Mouse (Mus musculus): ENCODE measurements around the gene Ap1g1. TPM values are rescaled to one million over a fixed set of nuclear protein-coding genes. Genes with fewer than 3 reads are reported as not detected.

Gene Ap1g1
- polyA plus RNA-seq, 1 experiment from 2014 or later: 52.9 TPM

Other genes starting within 250 kb of the Ap1g1 start
- 19.2 and 20.7 TPM in 2 replicates for gene Dhx38, start 212.7 kb upstream of the Ap1g1 start, polyA plus RNA-seq (2015; fragmentation: Nextera tagmentation; extraction: Ambion mirVana)
- 27.5 and 28.1 TPM in 2 replicates for gene Txnl4b, start 212.7 kb upstream of the Ap1g1 start, polyA plus RNA-seq (2015; fragmentation: Nextera tagmentation; extraction: Ambion mirVana)
- 0.49 and 0.79 TPM in 2 replicates for gene Hp, start 199.4 kb upstream of the Ap1g1 start, polyA plus RNA-seq (2015; fragmentation: Nextera tagmentation; extraction: Ambion mirVana)
- gene Dhodh, start 169.9 kb upstream of the Ap1g1 start, polyA plus RNA-seq (2015; fragmentation: Nextera tagmentation; extraction: Ambion mirVana): 32.2 and 33.3 TPM in 2 replicates
- 0.03 and 0.27 TPM in 2 replicates for gene Pkd1l3, start 164.0 kb upstream of the Ap1g1 start, polyA plus RNA-seq (2015; fragmentation: Nextera tagmentation; extraction: Ambion mirVana)
- gene Ist1, start 85.3 kb upstream of the Ap1g1 start, polyA plus RNA-seq (2015; fragmentation: Nextera tagmentation; extraction: Ambion mirVana): 160 and 166 TPM in 2 replicates
- gene Zfp821, start 73.0 kb upstream of the Ap1g1 start, polyA plus RNA-seq (2015; fragmentation: Nextera tagmentation; extraction: Ambion mirVana): 83.8 and 84.4 TPM in 2 replicates
- 3.5 and 4.1 TPM in 2 replicates for gene Atxn1l, start 40.8 kb upstream of the Ap1g1 start, polyA plus RNA-seq (2015; fragmentation: Nextera tagmentation; extraction: Ambion mirVana)
- gene Phlpp2, start 90.0 kb downstream of the Ap1g1 start, polyA plus RNA-seq (2015; fragmentation: Nextera tagmentation; extraction: Ambion mirVana): 4.7 and 5.2 TPM in 2 replicates
- 2.1 and 2.8 TPM in 2 replicates for gene Marveld3, start 183.6 kb downstream of the Ap1g1 start, polyA plus RNA-seq (2015; fragmentation: Nextera tagmentation; extraction: Ambion mirVana)
- gene Tat, start 211.9 kb downstream of the Ap1g1 start, polyA plus RNA-seq (2015; fragmentation: Nextera tagmentation; extraction: Ambion mirVana): not detected in 2 replicates

All from midbrain, embryonic 15.5 days (tissue).